Mouse (Mus musculus): Measurements from ENCODE around the gene Inf2.

GRCm38 (mm10) chr12:112663303-112663702, 74.7 kb downstream of the Inf2 start:
- TF ChIP-seq CTCF (IDR thresholded peaks at IDR 0.05; ENCODE audit: low read depth) (no peak), EP300 (IDR thresholded peaks at IDR 0.05; ENCODE audit: low read depth) (no peak)
